Mouse (Mus musculus) stomach, embryonic 15.5 days (tissue): ENCODE data around the gene Jazf1. TPM values are rescaled to one million over a fixed set of nuclear protein-coding genes. Genes with fewer than 3 reads are reported as not detected.

ENCODE experiments used
- ATAC-seq: fragments of 200-750 bp; cut with Nextera tagmentation; 2 replicates; pipeline ENCODE4 v1.8.0; 2017; ENCODE audit warnings: low read depth, moderate number of reproducible peaks, moderate TSS enrichment; ENCODE audit not compliant: insufficient read depth, low FRiP score
- H3K27ac ChIP-seq: fragments of 300-500 bp; sonication (generic); 2 replicates; pipeline ENCODE4 v1.5.1; 2015; ENCODE audit warnings: mild to moderate bottlenecking, inconsistent platforms
- H3K27me3 ChIP-seq: fragments of 300-500 bp; sonication (generic); replicated peaks from 2 replicates; pipeline ENCODE4 v1.6.1; 2015; ENCODE audit warnings: inconsistent platforms
- H3K36me3 ChIP-seq: fragments of 300-500 bp; sonication (generic); 2 replicates; pipeline ENCODE4 v1.6.1; 2015; ENCODE audit warnings: inconsistent platforms
- H3K4me1 ChIP-seq: fragments of 300-500 bp; sonication (generic); 2 replicates; pipeline ENCODE4 v1.6.1; 2015; ENCODE audit warnings: inconsistent platforms
- H3K4me2 ChIP-seq: fragments of 300-500 bp; sonication (generic); 2 replicates; pipeline ENCODE4 v1.6.1; 2015; ENCODE audit warnings: mild to moderate bottlenecking, inconsistent platforms
- H3K4me3 ChIP-seq: fragments of 300-500 bp; sonication (generic); replicated peaks from 2 replicates; pipeline ENCODE4 v1.5.1; 2015; ENCODE audit warnings: inconsistent platforms
- H3K9ac ChIP-seq: fragments of 300-500 bp; sonication (generic); 2 replicates; pipeline ENCODE4 v1.6.1; 2015; ENCODE audit warnings: inconsistent platforms
- H3K9me3 ChIP-seq: fragments of 300-500 bp; sonication (generic); 2 replicates; pipeline ENCODE4 v1.6.1; 2016; ENCODE audit warnings: inconsistent platforms
- WGBS: fragments of 180-500 bp; shearing (Covaris S2); methylation state at CpG from one replicate; pipeline ENCODE4 v1.1.7; 2015; 5-methylcytosine and 5-hydroxymethylcytosine counted together
- polyA plus RNA-seq: library from polyadenylated mRNA; unstranded; fragments of >200 nt; fragmentation: Nextera tagmentation; extraction: Ambion mirVana; gene quantifications from 2 replicates; pipeline ENCODE4 v1.2.1, GENCODE M21; 2015

Gene Jazf1
- polyA plus RNA-seq, 1 experiment from 2014 or later: 7.0 TPM

- Histone ChIP-seq H3K27ac (no peak overlapping the region), H3K27me3 (no peaks in the 10 kb centered on the region), H3K9me3 (no peaks in the 10 kb centered on the region), H3K9ac (no peak overlapping the region), H3K4me2 (peak overlapping the region; percentile 26; the same call in 1 of the 2 replicates), H3K4me1 (no peaks in the 10 kb centered on the region), H3K36me3 (no peaks in the 10 kb centered on the region), H3K4me3 (no peak overlapping the region)
- no peak; the same call in 1 of the 2 replicates for ATAC-seq
- WGBS: 37% methylated on average over 13 of the region's 13 CpGs
Observed at GRCm38 (mm10) chr6:52894501-52894823, 174.0 kb downstream of the Jazf1 start.

GRCm38 (mm10) chr6:52893811-52894500, 174.5 kb downstream of the Jazf1 start:
- 58% methylated on average over 9 of the region's 9 CpGs for WGBS
- no peaks in the 10 kb centered on the region for H3K27me3 ChIP-seq
- no peak overlapping the region for H3K9ac ChIP-seq
- H3K27ac ChIP-seq: no peak overlapping the region
- no peaks in the 10 kb centered on the region for H3K36me3 ChIP-seq
- no peak overlapping the region; the same call in 1 of the 2 replicates for H3K4me2 ChIP-seq
- no peak for ATAC-seq
- no peaks in the 10 kb centered on the region for H3K9me3 ChIP-seq
- no peak overlapping the region for H3K4me3 ChIP-seq
- no peaks in the 10 kb centered on the region for H3K4me1 ChIP-seq

- Histone ChIP-seq H3K27ac (no peak overlapping the region), H3K4me1 (no peaks in the 10 kb centered on the region), H3K4me2 (no peak overlapping the region), H3K27me3 (no peaks in the 10 kb centered on the region), H3K9me3 (no peaks in the 10 kb centered on the region), H3K4me3 (no peak overlapping the region), H3K36me3 (no peaks in the 10 kb centered on the region), H3K9ac (no peak overlapping the region)
- ATAC-seq: no peak
- WGBS: 84% methylated on average over 3 of the region's 3 CpGs
Observed at GRCm38 (mm10) chr6:52892978-52893377, 175.5 kb downstream of the Jazf1 start.

GRCm38 (mm10) chr6:52887541-52888203, 180.8 kb downstream of the Jazf1 start:
- WGBS: 59% methylated on average over 4 of the region's 4 CpGs
- H3K4me3 ChIP-seq: no peak overlapping the region
- H3K9me3 ChIP-seq: no peaks in the 10 kb centered on the region
- H3K27ac ChIP-seq: no peak overlapping the region
- no peaks in the 10 kb centered on the region for H3K36me3 ChIP-seq
- no peak for ATAC-seq
- no peaks in the 10 kb centered on the region for H3K4me1 ChIP-seq
- no peak overlapping the region for H3K9ac ChIP-seq
- no peak overlapping the region for H3K4me2 ChIP-seq
- no peaks in the 10 kb centered on the region for H3K27me3 ChIP-seq

GRCm38 (mm10) chr6:52883773-52884172, 184.7 kb downstream of the Jazf1 start:
- WGBS: 54% methylated on average over 2 of the region's 2 CpGs
- no peak for ATAC-seq
- no peak overlapping the region for H3K4me3 ChIP-seq
- H3K9me3 ChIP-seq: no peaks in the 10 kb centered on the region
- H3K36me3 ChIP-seq: no peaks in the 10 kb centered on the region
- no peak overlapping the region for H3K4me2 ChIP-seq
- no peaks in the 10 kb centered on the region for H3K4me1 ChIP-seq
- H3K27me3 ChIP-seq: no peaks in the 10 kb centered on the region
- H3K9ac ChIP-seq: no peak overlapping the region
- no peak overlapping the region for H3K27ac ChIP-seq

GRCm38 (mm10) chr6:52877176-52877575, 191.3 kb downstream of the Jazf1 start:
- Histone ChIP-seq H3K27ac (no peak overlapping the region), H3K36me3 (no peaks in the 10 kb centered on the region), H3K27me3 (no peaks in the 10 kb centered on the region), H3K4me3 (no peak overlapping the region), H3K9ac (no peak overlapping the region), H3K4me1 (no peaks in the 10 kb centered on the region), H3K9me3 (no peaks in the 10 kb centered on the region), H3K4me2 (no peak overlapping the region)
- no peak for ATAC-seq
- 13% methylated on average over 4 of the region's 4 CpGs for WGBS

GRCm38 (mm10) chr6:52871306-52871705, 197.1 kb downstream of the Jazf1 start:
- ATAC-seq: no peak
- Histone ChIP-seq H3K36me3 (no peaks in the 10 kb centered on the region), H3K27ac (no peak overlapping the region), H3K4me2 (no peak overlapping the region), H3K27me3 (no peaks in the 10 kb centered on the region), H3K9ac (no peak overlapping the region), H3K9me3 (no peaks in the 10 kb centered on the region), H3K4me3 (no peak overlapping the region), H3K4me1 (no peaks in the 10 kb centered on the region)
- WGBS: 30% methylated on average over 2 of the region's 2 CpGs

GRCm38 (mm10) chr6:52869252-52869651, 199.2 kb downstream of the Jazf1 start:
- Histone ChIP-seq H3K27me3 (no peaks in the 10 kb centered on the region), H3K4me1 (0 out of 2 replicates have a peak, but pooled peaks cover 3% of the 10 kb centered on the region), H3K9me3 (no peaks in the 10 kb centered on the region), H3K9ac (no peak overlapping the region), H3K36me3 (no peaks in the 10 kb centered on the region), H3K4me3 (no peak overlapping the region), H3K4me2 (no peak overlapping the region), H3K27ac (no peak overlapping the region)
- ATAC-seq: no peak
- WGBS: 72% methylated on average over 2 of the region's 2 CpGs

- Histone ChIP-seq H3K9me3 (no peaks in the 10 kb centered on the region), H3K27me3 (no peaks in the 10 kb centered on the region), H3K4me3 (no peak overlapping the region), H3K9ac (no peak overlapping the region), H3K36me3 (no peaks in the 10 kb centered on the region), H3K27ac (no peak overlapping the region), H3K4me1 (0 out of 2 replicates have a peak, but pooled peaks cover 3% of the 10 kb centered on the region), H3K4me2 (no peak overlapping the region)
- no peak for ATAC-seq
- 76% methylated on average over 2 of the region's 2 CpGs for WGBS
Observed at GRCm38 (mm10) chr6:52868352-52868751, 200.1 kb downstream of the Jazf1 start.

GRCm38 (mm10) chr6:52861928-52862327, 206.5 kb downstream of the Jazf1 start:
- 38% methylated on average over 7 of the region's 7 CpGs for WGBS
- Histone ChIP-seq H3K27me3 (no peaks in the 10 kb centered on the region), H3K4me3 (no peak overlapping the region), H3K9ac (no peak overlapping the region), H3K27ac (peak overlapping the region; percentile 75), H3K4me2 (no peak overlapping the region), H3K36me3 (no peaks in the 10 kb centered on the region), H3K9me3 (no peaks in the 10 kb centered on the region), H3K4me1 (peaks cover 24% of the 10 kb centered on the region; the same call in 1 of the 2 replicates)
- ATAC-seq: peak; percentile 66; the same call in 1 of the 2 replicates

- WGBS: 63% methylated on average over 9 of the region's 9 CpGs
- Histone ChIP-seq H3K4me2 (no peak overlapping the region), H3K4me3 (no peak overlapping the region), H3K4me1 (peaks cover 24% of the 10 kb centered on the region; the same call in 1 of the 2 replicates), H3K9ac (no peak overlapping the region), H3K36me3 (no peaks in the 10 kb centered on the region), H3K27ac (peak overlapping the region; percentile 75), H3K9me3 (no peaks in the 10 kb centered on the region), H3K27me3 (no peaks in the 10 kb centered on the region)
- ATAC-seq: no peak
Observed at GRCm38 (mm10) chr6:52861186-52861820, 207.1 kb downstream of the Jazf1 start.

- no peaks in the 10 kb centered on the region for H3K9me3 ChIP-seq
- 32% methylated on average over 6 of the region's 6 CpGs for whole genome bisulfite sequencing
- H3K27ac ChIP-seq: peak overlapping the region; percentile 75; the same call in 1 of the 2 replicates
- no peak overlapping the region for H3K9ac ChIP-seq
- no peaks in the 10 kb centered on the region for H3K27me3 ChIP-seq
- ATAC-seq: no peak
- no peaks in the 10 kb centered on the region for H3K36me3 ChIP-seq
- no peak overlapping the region for H3K4me3 ChIP-seq
- peaks cover 24% of the 10 kb centered on the region; the same call in 1 of the 2 replicates for H3K4me1 ChIP-seq
- H3K4me2 ChIP-seq: no peak overlapping the region
Observed at GRCm38 (mm10) chr6:52860713-52861112, 207.7 kb downstream of the Jazf1 start.
